Mouse (Mus musculus): ENCODE results near the gene C1ra. TPM values are rescaled to one million over a fixed set of nuclear protein-coding genes. Genes with fewer than 3 reads are reported as not detected.
"Not testable (repeated sequence)": the region's sequence is repeated elsewhere in the genome, so short reads cannot be mapped to it uniquely, and the experiment has no call there.

Gene C1ra
- total RNA-seq, 2 experiments from 2014 or later = 3.4 to 3.8 TPM

DNA sequence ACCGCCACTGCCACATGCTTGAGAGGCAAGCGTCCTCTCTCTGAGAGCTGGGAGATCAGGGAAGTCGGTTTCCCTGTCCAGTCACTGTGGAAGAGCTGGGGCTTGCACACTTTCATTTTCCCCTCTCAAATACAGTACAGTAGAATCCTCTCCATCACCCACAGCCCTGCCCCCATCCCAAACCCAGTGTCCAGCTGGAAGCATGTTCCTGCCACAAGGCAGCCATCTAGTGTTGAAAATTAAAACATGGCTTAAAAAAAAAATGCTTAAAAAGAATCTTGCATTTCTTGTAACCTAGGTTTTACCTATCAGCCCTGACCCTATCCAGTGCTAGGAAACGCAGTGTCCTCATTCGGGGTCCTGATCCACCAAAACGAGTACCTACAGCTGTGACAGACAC, 32.3 kb downstream of the C1ra start:
- DNase-seq = peak; percentile 34

DNA sequence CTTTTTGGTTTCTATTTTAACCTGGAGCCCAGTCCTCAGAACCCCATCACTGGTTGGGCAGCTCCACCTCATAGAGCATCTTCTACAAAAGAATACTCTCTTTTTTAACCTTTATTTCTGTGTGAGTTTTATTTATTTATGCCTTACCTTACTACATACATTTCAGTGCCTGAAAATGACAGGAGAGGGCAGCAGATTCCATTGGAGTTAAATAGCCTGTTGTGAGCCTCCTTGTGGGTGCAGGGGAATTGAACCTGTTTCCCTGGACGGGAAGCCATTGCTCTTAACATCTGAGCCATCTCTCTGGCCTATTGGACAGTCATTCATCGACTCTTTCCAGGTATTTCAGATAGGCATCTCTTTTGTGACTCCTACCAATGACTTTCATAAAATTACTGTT, 33.2 kb downstream of the C1ra start:
- DNase-seq = no peak

DNA sequence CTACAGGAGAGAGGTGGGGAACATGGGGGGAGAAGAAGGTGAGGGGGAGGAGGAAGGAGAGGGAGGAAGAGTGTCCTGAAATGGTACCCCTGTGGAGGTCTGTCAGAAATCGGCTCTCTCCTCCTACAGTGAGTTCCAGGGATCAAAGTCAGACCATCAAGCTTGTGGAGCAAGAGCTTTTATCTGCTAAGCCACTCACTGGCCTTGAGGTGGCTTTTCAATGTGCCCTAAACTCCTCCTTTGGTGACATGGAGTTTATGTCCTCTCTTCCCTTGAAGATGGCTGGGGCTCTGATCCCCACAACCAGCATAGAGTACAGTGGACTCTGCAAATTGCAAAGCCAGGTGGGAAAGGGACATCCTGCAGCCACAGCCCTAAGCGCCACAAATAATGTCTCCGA, 35.8 kb downstream of the C1ra start:
- not testable (repeated sequence) for DNase-seq

GRCm38 (mm10) chr6:124549023-124549550, 36.9 kb downstream of the C1ra start:
- no peak for DNase-seq

- DNase-seq = no peak
These were observed 40.6 kb downstream of the C1ra start for GRCm38 (mm10) chr6:124552766-124553165.

DNA sequence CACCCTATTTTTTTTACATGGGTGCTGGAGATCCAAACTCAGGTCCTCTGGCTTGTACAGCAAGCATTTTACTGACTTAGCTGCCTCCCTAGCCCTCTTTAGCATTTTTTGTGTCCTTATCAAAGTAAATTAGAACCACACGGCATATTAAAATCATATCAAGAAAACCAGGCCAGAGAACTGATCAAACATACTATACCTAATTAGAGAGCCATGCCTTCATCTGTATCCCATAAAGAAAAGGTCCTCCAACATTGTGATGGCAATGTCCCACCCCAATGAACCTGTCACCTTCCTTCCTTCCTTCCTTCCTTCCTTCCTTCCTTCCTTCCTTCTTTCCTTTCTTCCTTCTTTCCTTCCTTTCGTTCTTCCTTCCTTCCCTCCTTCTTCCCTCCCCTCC, 43.8 kb downstream of the C1ra start:
- DNase-seq = not testable (repeated sequence)

DNA sequence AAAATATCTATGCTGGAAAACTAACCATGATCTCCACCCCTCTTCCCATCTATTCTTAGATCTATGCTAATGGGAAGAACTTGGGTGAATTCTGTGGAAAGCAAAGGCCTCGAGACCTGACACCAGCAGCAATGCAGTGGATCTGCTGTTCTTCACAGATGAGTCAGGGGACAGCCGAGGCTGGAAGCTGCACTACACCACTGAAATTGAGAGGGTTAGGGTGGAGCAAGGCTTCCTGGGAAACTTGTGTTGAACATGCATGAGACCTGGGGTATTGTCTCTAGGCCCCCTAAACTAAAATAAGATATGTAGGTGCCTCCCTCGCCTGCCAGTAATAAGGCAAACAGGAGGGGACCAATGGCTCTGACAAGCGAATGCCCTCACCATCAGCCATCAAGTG, 49.0 kb downstream of the C1ra start:
- DNase-seq = not testable (repeated sequence)

DNA sequence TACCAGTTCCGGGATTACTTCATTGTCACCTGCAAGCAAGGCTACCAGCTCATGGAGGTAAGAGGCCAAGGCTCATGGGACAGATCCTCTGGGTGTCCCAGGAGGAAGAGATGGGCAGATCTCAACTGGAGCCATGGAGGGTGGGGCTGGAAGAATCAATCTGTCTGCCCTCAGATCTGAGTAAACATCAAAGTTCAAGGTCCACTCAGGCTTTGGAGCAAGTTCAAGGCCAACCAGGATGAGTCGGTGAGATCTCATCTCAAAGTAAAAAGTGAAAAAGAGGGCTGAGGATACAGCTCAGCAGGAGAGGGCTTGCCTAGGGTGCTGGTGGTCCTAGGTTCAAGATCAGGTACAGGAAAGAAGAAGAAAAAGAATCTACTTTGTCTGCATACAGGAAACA, 49.4 kb downstream of the C1ra start:
- DNase-seq = not testable (repeated sequence)

- peak; percentile 77 for DNase-seq
These were observed 57.8 kb downstream of the C1ra start, which contains the start of gene C1rb for GRCm38 (mm10) chr6:124570026-124570425. C1rb (plus strand) TSS chr6:124570294.

Other genes with a start within 250 kb of the C1ra start
- gene Cd163, start 207.7 kb upstream of the C1ra start, total RNA-seq (2021) = 1 to 10 TPM; 1.2 to 1.7 TPM
- gene Pex5, start 97.3 kb upstream of the C1ra start, total RNA-seq (2021) = 10 to 100 TPM; 26.1 TPM
- gene Clstn3, start 47.6 kb upstream of the C1ra start, total RNA-seq (2021) = under 1 TPM; 0.65 to 0.79 TPM
- under 1 TPM; 0.63 to 0.76 TPM for gene C1rl, start 19.3 kb upstream of the C1ra start, total RNA-seq (2021)
- gene C1s1, start 30.0 kb downstream of the C1ra start, total RNA-seq (2021) = 1 to 10 TPM; 7.9 to 9.1 TPM
- under 1 TPM; 0.36 to 0.43 TPM for gene C1rb, start 57.9 kb downstream of the C1ra start, total RNA-seq (2021)
- under 1 TPM; 0.14 to 0.25 TPM for gene C1s2, start 123.7 kb downstream of the C1ra start, total RNA-seq (2021)
- gene Lpcat3, start 150.6 kb downstream of the C1ra start, total RNA-seq (2021) = 10 to 100 TPM; 53.5 to 55.8 TPM
- gene Emg1, start 199.8 kb downstream of the C1ra start, total RNA-seq (2021) = 10 to 100 TPM; 72.9 to 73.6 TPM
- gene Phb2, start 199.9 kb downstream of the C1ra start, total RNA-seq (2021) = 100 to 1,000 TPM; 398 to 399 TPM
- 1 to 10 TPM; 5.3 to 5.4 TPM for gene Ptpn6, start 226.3 kb downstream of the C1ra start, total RNA-seq (2021)
- gene Grcc10, start 229.0 kb downstream of the C1ra start, total RNA-seq (2021) = 100 to 1,000 TPM; 259 to 300 TPM
- 1 to 10 TPM in 1 of 2 experiments, not detected in 1; 2.1 TPM for gene Gm45234, start 243.6 kb downstream of the C1ra start, total RNA-seq (2021)
- gene Atn1, start 244.1 kb downstream of the C1ra start, total RNA-seq (2021) = 10 to 100 TPM; 61.0 to 70.5 TPM